Mouse (Mus musculus) C2C12 (cell line): ENCODE data around the gene Dync1i1. TPM values are rescaled to one million over a fixed set of nuclear protein-coding genes. Genes with fewer than 3 reads are reported as not detected.
A peak's percentile ranks its signal among the peaks of the same experiment; 100 is the strongest.

ENCODE experiments used
- H3K27me3 ChIP-seq: one replicate; pipeline ENCODE4 v1.6.1; 2011; ENCODE audit not compliant: control insufficient read depth, insufficient read depth, insufficient read length
- H3K36me3 ChIP-seq: one replicate; pipeline ENCODE4 v1.6.1; 2011; ENCODE audit not compliant: control insufficient read depth, insufficient read depth
- H3K4me3 ChIP-seq: one replicate; pipeline ENCODE4 v1.5.1; 2011; ENCODE audit warnings: mild to moderate bottlenecking, control low read depth; ENCODE audit not compliant: poor library complexity, insufficient read depth, severe bottlenecking
- H3K79me2 ChIP-seq: one replicate; pipeline ENCODE4 v1.6.1; 2011; ENCODE audit not compliant: control insufficient read depth, insufficient read depth
- H3K79me3 ChIP-seq: one replicate; pipeline ENCODE4 v1.6.1; 2011; ENCODE audit warnings: low read depth, control low read depth
- H3ac ChIP-seq: one replicate; pipeline ENCODE3; 2011; ENCODE audit warnings: low read depth; ENCODE audit not compliant: control insufficient read depth, insufficient read length
- CEBPB ChIP-seq: IDR thresholded peaks from one replicate; pipeline ENCODE4 v1.6.1; 2011; ENCODE audit warnings: low read depth, mild to moderate bottlenecking, control low read depth, moderate library complexity
- CTCF ChIP-seq: IDR thresholded peaks from one replicate; pipeline ENCODE4 v1.5.1; 2011; ENCODE audit not compliant: control insufficient read depth, insufficient read depth, insufficient read length
- FOSL1 ChIP-seq: IDR thresholded peaks from one replicate; pipeline ENCODE4 v1.8.0; 2011; ENCODE audit warnings: mild to moderate bottlenecking, low read length; ENCODE audit not compliant: poor library complexity, insufficient read depth, severe bottlenecking
- MAX ChIP-seq: IDR thresholded peaks from one replicate; pipeline ENCODE4 v1.6.1; 2011; ENCODE audit warnings: mild to moderate bottlenecking, control low read depth
- MYOD1 ChIP-seq: IDR thresholded peaks from one replicate; pipeline ENCODE4 v1.6.1; 2011; ENCODE audit warnings: low read depth; ENCODE audit not compliant: control insufficient read depth, insufficient read length
- MYOG ChIP-seq: IDR thresholded peaks from one replicate; pipeline ENCODE4 v1.6.1; 2011; ENCODE audit not compliant: control insufficient read depth, insufficient read length; ENCODE audit errors: extremely low read depth
- USF1 ChIP-seq: IDR thresholded peaks from one replicate; pipeline ENCODE4 v1.6.1; 2011; ENCODE audit warnings: low read depth, mild to moderate bottlenecking, control low read depth, moderate library complexity
- polyA plus RNA-seq: library from polyadenylated mRNA; unstranded; fragments of >200 nt; fragmentation: generic; extraction: Trizol; gene quantifications from one replicate; pipeline ENCODE4 v1.2.1, GENCODE M21; 2012; ENCODE audit warnings: missing spikeins

Dync1i1 gene
- polyA plus RNA-seq, 1 experiment = 0.26 TPM

DNA sequence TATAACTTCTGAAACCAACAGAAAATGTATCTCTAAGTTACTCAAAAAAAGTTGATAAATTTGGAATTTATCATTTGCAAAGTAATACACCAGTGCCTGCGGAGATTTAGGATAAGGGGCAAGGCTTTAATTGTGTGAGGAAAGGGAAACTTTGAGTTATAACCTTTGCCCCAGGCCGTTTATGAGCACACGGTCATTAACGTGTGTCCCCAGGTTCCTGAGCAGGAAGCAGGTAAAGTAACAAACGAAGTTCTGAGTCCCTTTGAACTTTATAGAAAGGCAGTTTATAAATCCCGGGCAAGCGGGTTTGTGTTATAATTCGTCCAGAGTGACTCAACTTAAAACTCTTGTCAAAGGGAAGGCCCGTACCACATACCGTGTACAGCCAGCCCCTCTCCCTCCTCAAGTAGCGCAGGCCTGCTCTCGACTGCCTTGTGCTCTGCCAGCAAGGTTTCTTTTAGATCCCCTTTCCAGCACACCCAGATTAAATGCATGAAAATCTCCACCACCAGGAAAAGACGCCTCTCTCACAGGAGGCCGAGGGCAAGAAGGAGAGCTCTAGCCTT is 103.1 kb downstream of the Dync1i1 start:
- H3K79me3 ChIP-seq = no peaks in the 10 kb centered on the region
- no peak for TF ChIP-seq MYOD1
- TF ChIP-seq CEBPB = no peak
- no peak for TF ChIP-seq USF1
- TF ChIP-seq MYOG = no peak
- no peak for TF ChIP-seq MAX
- TF ChIP-seq FOSL1 = no peak
- TF ChIP-seq CTCF = no peak

DNA sequence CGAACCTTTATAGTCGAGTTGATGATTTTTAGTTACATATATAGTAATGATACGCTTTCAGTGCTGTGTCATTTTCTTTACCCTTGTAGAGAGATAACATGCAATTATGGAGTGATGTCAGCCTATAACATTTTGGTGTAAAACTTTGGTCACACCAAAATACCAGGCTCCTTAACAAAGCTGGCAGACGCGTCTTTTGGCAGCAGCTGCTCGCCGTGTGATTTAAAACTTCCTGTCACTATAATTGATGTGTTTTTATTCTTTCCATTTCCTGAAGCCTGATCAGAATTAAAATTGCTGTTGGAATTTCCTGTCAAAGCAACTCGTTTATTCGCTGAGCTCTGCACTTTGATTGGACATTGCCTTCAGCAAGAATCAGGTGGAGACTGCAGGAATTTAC is 103.7 kb downstream of the Dync1i1 start:
- no peak for TF ChIP-seq USF1
- no peak for TF ChIP-seq MYOG
- no peak for TF ChIP-seq CEBPB
- TF ChIP-seq MYOD1 = peak; percentile 62
- H3K27me3 ChIP-seq = no peaks in the 10 kb centered on the region
- H3K79me3 ChIP-seq = no peaks in the 10 kb centered on the region
- H3K4me3 ChIP-seq = no peak overlapping the region
- no peaks in the 10 kb centered on the region for H3K79me2 ChIP-seq
- H3ac ChIP-seq = no peak overlapping the region
- H3K36me3 ChIP-seq = no peaks in the 10 kb centered on the region

More for the DNA sequence above, 103.1 kb downstream of the Dync1i1 start:
- Histone ChIP-seq H3K4me3 (no peak overlapping the region), H3K27me3 (no peaks in the 10 kb centered on the region), H3ac (no peak overlapping the region), H3K36me3 (no peaks in the 10 kb centered on the region), H3K79me2 (no peaks in the 10 kb centered on the region)

DNA sequence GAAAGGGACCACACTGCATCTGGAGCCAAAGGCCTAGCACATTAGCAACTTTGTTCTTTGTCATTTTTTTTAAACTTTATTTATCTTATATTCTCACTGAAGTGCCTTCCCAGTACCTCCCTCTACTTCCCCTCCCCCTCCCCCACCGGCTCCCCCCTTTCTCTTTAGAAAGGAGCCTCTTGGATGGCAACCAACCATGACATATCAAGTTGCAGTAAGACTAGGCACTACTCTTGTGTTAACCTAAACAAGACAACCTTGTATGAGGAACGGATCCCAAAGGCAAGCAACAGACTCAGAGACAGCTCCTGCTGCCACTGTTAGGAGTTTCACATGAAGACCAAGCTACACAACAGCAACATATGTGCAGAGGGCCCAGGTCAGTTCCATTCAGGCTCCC is 105.3 kb downstream of the Dync1i1 start:
- H3K79me2 ChIP-seq = no peaks in the 10 kb centered on the region
- no peak overlapping the region for H3ac ChIP-seq
- TF ChIP-seq MAX = no peak
- no peak for TF ChIP-seq CEBPB
- no peak for TF ChIP-seq FOSL1
- no peak for TF ChIP-seq CTCF
- TF ChIP-seq MYOD1 = no peak
- TF ChIP-seq USF1 = no peak
- TF ChIP-seq MYOG = no peak
- no peak overlapping the region for H3K4me3 ChIP-seq
- H3K27me3 ChIP-seq = no peaks in the 10 kb centered on the region
- H3K79me3 ChIP-seq = no peaks in the 10 kb centered on the region
- no peaks in the 10 kb centered on the region for H3K36me3 ChIP-seq

DNA sequence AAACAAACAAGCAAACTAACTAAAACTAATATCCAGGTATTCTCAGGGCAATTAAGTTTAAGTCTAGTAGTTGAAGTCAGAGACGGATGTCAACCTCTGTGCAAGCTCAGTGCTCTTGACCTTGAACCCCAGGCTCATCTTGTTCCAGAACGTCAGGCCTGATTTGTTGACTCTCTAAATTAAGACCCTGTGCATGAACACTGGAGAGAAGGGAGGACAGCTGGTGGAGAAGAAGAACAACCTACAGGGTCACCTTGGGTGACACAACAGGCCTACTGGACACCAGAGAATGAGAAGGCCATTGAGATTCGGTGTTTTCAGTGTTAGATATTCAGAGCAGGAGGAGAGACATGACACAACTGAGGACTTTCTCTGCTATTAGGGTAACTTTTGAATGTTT is 105.8 kb downstream of the Dync1i1 start:
- no peak overlapping the region for H3K4me3 ChIP-seq
- no peaks in the 10 kb centered on the region for H3K79me2 ChIP-seq
- H3K79me3 ChIP-seq = no peaks in the 10 kb centered on the region
- no peak for TF ChIP-seq MAX
- TF ChIP-seq FOSL1 = no peak
- no peak for TF ChIP-seq USF1
- TF ChIP-seq CEBPB = no peak
- TF ChIP-seq MYOG = no peak
- no peak for TF ChIP-seq CTCF
- TF ChIP-seq MYOD1 = no peak
- no peaks in the 10 kb centered on the region for H3K36me3 ChIP-seq
- no peak overlapping the region for H3ac ChIP-seq
- no peaks in the 10 kb centered on the region for H3K27me3 ChIP-seq

DNA sequence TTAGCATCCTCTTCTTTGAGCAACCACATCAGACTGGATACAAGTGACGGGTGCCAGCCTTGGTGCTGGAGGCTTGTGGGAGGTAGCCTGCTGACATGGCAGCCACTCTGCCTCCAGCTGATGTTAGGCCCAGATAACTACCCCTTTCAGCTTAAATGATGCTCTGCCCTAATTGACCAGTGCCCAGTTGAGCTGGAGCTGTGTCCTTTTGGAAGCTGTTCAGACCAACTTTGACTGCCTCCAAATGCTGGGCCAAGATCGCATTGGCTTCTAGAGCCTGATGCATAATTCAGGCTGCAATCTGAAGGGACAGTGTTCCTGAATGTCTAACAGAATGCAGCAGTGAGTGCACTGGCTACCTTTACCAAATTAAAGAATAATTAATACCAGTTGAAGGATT is 107.4 kb downstream of the Dync1i1 start:
- H3K4me3 ChIP-seq = no peak overlapping the region
- H3K36me3 ChIP-seq = no peaks in the 10 kb centered on the region
- no peaks in the 10 kb centered on the region for H3K27me3 ChIP-seq
- no peaks in the 10 kb centered on the region for H3K79me3 ChIP-seq
- no peaks in the 10 kb centered on the region for H3K79me2 ChIP-seq
- H3ac ChIP-seq = no peak overlapping the region
- TF ChIP-seq CEBPB (no peak), FOSL1 (no peak), CTCF (no peak), MYOG (no peak), MYOD1 (no peak), MAX (no peak), USF1 (no peak)

DNA sequence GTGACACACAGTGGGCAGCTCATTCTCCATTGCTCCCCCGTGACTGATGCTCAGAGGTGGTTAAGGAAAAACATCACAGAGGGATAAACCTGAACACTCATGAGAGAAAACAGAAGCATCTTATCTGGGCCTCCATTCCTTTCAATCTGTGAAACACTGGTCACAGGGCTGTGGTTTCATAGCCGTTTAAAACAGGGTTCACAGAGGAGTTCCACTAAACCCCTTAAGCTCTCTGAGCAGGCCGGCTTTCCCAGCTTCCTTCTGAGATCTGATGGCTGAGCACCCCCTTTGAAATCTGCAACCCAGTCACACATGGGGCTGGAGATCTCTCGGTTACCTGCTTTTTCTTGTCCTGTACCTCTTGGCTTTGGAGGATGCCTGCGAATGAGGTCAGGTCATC is 117.0 kb downstream of the Dync1i1 start:
- TF ChIP-seq MYOD1 (no peak), FOSL1 (no peak), MYOG (no peak), CEBPB (no peak), MAX (no peak), CTCF (no peak), USF1 (no peak)
- H3K79me2 ChIP-seq = no peaks in the 10 kb centered on the region
- no peaks in the 10 kb centered on the region for H3K36me3 ChIP-seq
- no peak overlapping the region for H3K4me3 ChIP-seq
- peaks cover 3% of the 10 kb centered on the region for H3K27me3 ChIP-seq
- H3K79me3 ChIP-seq = no peaks in the 10 kb centered on the region
- H3ac ChIP-seq = no peak overlapping the region
